Mouse (Mus musculus) ZHBTc4 (cell line): ENCODE measurements at regions not wholly inside any gene's neighbourhood (a gene's known extent, or its start where the extent isn't known, plus 50 kb on each side); places are given as distances from the start of the nearest gene placed in this dataset.

ENCODE experiments used
- DNase-seq: peaks from one replicate; pipeline ENCODE4 v3.0.0-alpha.2; 2011; ENCODE audit warnings: low read depth, low spot score

- DNase-seq: peak; percentile 92
These were observed 303.0 kb downstream of the Plpp3 start for GRCm38 (mm10) chr4:105459991-105460688.

DNA sequence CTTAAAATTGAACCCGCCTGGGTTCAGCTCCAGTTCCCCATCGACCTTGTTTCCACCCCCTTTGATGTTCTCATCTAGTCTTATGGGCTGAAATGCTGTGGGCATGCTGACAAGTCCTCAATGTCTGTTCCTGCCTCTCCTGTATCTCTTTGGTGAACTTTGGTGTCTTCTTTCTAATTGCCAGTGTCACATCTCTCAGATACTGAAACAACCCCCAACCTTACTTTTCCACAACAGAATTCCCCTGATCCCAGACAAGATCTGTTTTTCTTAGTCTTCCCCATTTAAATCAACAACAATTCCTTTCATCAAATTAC lies 303.5 kb downstream of the Plpp3 start:
- DNase-seq: no peak

GRCm38 (mm10) chr4:105467811-105468210 lies 310.7 kb downstream of the Plpp3 start:
- DNase-seq: no peak

DNA sequence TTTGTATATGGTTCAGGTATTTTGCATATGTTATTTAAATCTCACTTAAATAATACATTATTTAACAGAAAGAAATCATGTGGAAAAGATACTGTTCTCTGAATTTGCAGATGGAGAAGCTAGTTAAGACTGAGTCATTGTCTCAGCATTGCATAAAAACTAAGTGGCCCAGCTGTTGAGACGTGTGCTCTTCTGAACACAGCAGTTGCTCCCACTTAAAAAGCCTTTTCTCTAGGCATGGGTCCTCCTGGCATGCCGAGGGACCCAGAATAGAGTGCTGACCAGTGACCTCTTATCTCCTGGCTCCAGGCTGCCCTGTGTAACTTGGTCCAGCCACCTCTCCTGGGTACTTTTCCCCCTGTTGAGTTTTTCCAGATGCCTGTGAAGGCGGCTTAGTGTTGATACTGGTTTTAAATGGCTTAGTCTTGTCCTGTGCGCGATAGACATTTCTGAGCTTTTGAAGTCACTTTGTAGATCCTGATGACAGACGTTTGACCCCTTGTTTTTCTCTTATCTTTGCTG lies 312.2 kb downstream of the Plpp3 start:
- DNase-seq: no peak

DNA sequence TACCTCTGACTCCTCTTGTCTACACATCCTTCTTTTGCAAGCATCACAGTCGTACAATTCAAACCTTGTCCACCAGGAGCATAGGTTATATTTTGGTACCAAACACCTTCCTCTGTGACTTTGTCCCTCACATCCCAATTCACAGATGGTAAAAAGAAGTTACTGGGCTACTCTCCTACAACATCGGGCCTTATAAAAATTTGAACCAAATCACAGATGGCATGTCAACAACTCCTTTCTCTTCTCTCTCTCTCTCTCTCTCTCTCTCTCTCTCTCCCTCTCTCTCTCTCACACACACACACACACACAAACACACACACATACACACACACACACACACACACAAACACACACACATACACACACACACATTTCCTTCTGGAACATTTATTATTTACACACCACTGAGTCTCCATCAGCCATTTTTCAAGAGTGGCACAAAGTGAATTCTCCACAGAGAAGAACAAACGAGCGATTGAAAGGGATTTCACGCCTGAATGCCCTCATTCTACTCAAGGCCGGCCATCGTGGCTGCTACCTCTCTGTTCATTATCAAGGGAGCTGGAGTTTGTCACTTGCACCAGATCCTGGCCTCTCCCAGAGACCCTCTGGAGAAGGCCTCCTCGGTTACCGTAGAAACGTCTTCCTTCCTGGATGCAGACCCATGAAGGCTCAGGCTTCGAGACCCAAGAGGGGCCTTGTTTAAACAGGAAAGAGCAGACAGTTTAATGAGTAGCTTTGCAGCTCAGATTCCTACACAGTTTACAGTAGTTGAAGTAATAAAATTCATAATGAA lies 314.7 kb upstream of the Gm12728 start:
- no peak for DNase-seq

DNA sequence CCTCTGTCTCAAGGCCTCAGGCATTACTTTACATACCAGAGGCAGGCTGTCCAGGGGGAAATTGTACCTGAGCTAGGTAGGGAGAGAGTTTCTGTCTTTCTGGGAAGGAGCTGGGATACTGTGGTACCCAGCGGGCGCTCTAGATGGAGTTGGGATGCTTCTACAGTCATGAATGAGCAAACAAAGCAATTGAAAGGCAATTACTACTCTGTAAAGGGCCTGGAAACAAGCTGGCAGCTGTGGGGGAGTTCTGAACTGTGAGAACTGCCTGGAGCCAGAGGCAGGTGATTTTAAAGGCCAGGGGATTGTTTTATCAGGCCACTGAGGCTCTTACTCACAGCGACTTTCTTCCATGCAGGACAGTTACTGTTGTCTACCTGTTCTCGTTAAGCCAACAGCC lies 313.3 kb upstream of the Gm12728 start:
- DNase-seq: no peak

- DNase-seq: no peak
These were observed 303.3 kb upstream of the Gm12728 start for GRCm38 (mm10) chr4:105486376-105486775.

DNA sequence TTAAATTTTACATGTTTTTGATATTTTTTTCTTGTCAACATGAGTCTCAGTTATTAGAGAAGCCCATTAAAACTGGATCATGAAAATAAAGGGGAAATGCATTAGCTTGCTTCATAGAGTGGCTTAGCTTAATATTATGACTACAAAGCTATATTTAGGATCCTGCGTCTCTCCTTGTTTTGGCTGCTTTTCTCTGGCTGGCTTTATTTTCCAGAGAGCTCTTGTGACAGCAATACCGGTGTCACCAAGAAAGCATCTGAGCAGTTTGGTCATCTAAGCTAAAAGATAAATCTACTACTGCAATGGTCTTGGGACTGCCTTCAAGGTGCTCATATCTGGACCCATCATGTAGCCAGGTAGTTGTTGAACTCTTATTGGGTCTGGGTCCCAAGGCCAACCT lies 293.5 kb upstream of the Gm12728 start:
- DNase-seq: no peak

GRCm38 (mm10) chr4:105506190-105506589 lies 283.5 kb upstream of the Gm12728 start:
- peak; percentile 26 for DNase-seq

- no peak for DNase-seq
These were observed 282.4 kb upstream of the Gm12728 start for GRCm38 (mm10) chr4:105507221-105507620.

GRCm38 (mm10) chr4:105509091-105509490 lies 280.6 kb upstream of the Gm12728 start:
- no peak for DNase-seq

DNA sequence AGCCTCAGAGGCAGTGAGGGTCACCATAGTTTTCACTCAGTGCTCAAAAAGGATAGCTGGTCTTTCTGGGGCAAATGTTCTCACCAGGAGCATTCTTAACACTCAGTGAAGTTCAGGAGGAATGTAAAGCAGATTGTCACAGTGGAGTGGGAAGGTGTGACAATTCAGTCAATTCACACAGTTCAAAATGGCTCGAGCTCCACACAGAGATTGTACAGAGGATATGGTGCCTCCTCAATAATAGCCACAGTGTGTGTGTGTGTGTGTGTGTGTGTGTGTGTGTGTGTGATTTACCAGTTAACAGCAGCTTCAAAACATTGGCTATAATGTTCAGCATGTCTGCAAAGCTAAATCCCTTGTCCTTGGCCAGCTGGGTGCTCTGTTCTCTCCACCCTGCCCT lies 279.3 kb upstream of the Gm12728 start:
- no peak for DNase-seq

DNA sequence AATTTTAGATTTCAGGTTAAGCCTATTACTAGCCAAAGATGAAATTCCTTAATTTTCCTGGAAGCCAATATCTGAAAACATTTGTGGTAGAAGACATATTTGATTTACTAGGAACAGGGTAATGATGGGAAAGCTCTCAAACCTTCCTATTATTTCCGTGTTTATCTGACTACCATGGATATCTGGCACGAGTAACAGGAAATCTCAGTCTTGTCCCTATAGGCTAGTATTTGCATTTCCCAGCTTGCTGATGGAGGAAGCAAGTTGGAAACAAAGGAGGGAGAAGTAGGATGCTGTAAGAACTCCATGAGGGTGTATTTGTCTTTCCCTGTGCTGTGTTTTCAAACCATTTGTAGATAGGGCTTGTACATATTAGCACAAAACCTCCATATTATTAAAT lies 264.5 kb upstream of the Gm12728 start:
- DNase-seq: no peak

DNA sequence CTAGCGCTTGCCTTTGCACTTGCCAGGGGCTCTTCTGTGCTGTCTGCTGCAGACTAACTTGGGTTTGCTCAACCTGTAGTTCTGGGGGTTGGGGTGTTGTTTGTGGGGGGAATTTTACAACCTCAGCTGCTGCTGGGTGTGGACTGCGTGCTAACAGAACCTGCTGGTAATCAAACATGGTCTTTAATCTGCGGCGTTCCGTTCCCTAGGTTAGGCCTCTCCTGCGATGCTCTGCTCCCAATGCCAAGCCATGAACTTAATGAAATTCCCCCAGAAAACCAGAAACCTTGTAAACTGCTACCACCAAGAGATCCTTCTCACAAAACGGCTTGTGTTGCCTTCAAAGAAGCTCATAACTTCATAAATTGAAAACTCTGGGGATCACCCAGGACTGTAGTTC lies 262.9 kb upstream of the Gm12728 start:
- no peak for DNase-seq

GRCm38 (mm10) chr4:105527316-105527715 lies 262.4 kb upstream of the Gm12728 start:
- DNase-seq: no peak

- no peak for DNase-seq
These were observed 257.8 kb upstream of the Gm12728 start for GRCm38 (mm10) chr4:105531651-105532425.

GRCm38 (mm10) chr4:105535451-105535850 lies 254.2 kb upstream of the Gm12728 start:
- DNase-seq: no peak

GRCm38 (mm10) chr4:105545486-105545885 lies 244.2 kb upstream of the Gm12728 start:
- no peak for DNase-seq

DNA sequence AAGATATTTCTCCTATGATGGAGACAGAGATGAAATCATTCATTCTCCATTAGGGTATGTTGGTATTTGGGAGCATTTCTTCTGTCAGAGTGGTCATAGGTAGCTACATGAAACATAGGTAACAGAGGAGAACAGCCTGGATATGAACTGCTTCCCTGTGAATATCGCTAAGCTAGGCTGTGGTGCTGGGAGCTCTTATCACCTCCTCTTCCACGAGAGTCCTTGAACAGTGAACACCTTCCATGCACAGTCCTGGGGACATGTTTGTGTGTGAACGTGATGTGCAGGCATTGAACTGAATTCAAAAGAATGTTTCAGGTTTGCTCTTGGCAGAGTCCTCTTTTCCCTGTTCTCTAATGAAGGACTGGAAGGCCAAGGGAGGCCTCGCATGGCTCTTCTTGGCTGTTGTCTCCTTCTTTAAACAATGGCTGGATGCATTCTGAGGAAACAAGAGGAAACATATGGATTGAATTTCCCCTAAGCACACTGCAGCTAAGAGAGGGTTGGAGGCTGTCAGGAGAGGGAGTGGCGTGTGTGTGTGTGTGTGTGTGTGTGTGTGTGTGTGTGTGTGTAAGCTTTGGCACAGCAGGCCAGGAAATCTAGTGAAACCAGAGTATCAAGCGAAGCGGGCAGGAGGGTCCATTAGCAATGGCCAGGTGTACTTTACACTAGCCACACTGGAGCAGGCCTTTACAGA lies 239.8 kb upstream of the Gm12728 start:
- no peak for DNase-seq

- DNase-seq: peak; percentile 46
These were observed 237.5 kb upstream of the Gm12728 start for GRCm38 (mm10) chr4:105551966-105552685.

DNA sequence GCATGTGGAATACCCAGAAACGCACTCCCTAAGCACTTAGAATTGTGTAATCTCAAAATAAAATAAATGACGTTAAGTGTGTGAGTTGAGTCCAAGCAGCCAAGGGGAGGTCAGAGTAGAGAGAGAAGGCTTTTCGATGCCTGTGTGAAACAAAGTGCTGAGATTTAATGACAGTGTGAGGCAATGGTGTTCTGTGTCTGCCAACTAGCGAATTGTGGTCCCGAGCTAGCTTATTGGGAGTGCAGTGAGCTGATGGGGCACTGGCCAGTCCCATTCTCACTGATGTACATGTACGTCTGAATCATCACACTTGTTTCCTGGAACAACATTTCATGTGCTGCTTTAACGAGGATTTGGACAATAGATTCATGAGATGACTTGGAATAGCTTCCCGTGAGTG lies 234.7 kb upstream of the Gm12728 start:
- no peak for DNase-seq
